Mouse (Mus musculus): ENCODE measurements around the gene Gm48552.

GRCm38 (mm10) chr10:81379183-81379553, 9.6 kb upstream of the Gm48552 start:
- TF ChIP-seq CTCF (IDR thresholded peaks at IDR 0.05; ENCODE audit: low read depth) = no peak
- TF ChIP-seq EP300 (optimal IDR thresholded peaks at IDR 0.05) = no peak
